Comparison of ENCODE assay signal across 27 mouse cellular contexts in genomic region chr10:77962725-77963124, GRCm38 (mm10). TPM values are rescaled to one million over a fixed set of nuclear protein-coding genes. Genes with fewer than 3 reads are reported as not detected.
DNase-seq lines count a peak whose midpoint lies in the region; ATAC-seq and TF ChIP-seq lines count a peak whose summit lies in the region.
"Had no signal": no experiment of that assay in that cellular context is flagged by ENCODE, and none has a peak within 500 bp of the region (broad histone marks: within the 10 kb centered on the region; RNA-seq: fewer than 3 reads in every experiment).

No protein-coding gene starts in this region.

- peak overlapping the region; percentile 18 for H3K4me3 ChIP-seq in bone marrow, adult 2 months (replicated peaks; ENCODE audit: control insufficient read depth, low read depth, low read length)
- H3K4me3 ChIP-seq: forebrain, embryonic 15.5 days; heart, adult 2 months; heart, embryonic 13.5 days; intestine, embryonic 15.5 days; limb, embryonic 12.5 days; liver, embryonic 12.5 days; midbrain, embryonic 10.5 days; neural tube, embryonic 15.5 days had no signal

- TF ChIP-seq POLR2A in bone marrow, adult 2 months (IDR thresholded peaks at IDR 0.05; ENCODE audit: borderline replicate concordance, control insufficient read depth, low read depth, low read length) = no peak

- H3K27ac ChIP-seq in bone marrow, adult 2 months (ENCODE audit: control insufficient read depth, insufficient read depth, low read depth, low read length, poor library complexity) = peak overlapping the region; percentile 83
- H3K27ac ChIP-seq: forebrain, embryonic 15.5 days; heart, adult 2 months; heart, embryonic 13.5 days; hindbrain, embryonic 14.5 days; intestine, embryonic 15.5 days; limb, embryonic 12.5 days; liver, embryonic 12.5 days; midbrain, embryonic 10.5 days; neural tube, embryonic 15.5 days had no signal

- 1% methylated on average over 2 of the region's 2 CpGs for WGBS in bone marrow, adult 2 months

- DNase-seq in CD4-positive helper T cell, adult 2 months (ENCODE audit: low read depth, low spot score) = peak; percentile 33
- no peak for DNase-seq in frontal cortex, postnatal 36 days (ENCODE audit: low spot score in 2 of 2)
- DNase-seq in adrenal gland, adult 2 months = no peak
- no peak for DNase-seq in Muller cell, postnatal 12 days (ENCODE audit: inconsistent ontology term)
- DNase-seq: adrenal gland, postnatal 10 days; cerebellum, adult 9-10 months; gastrocnemius, postnatal 25 days; heart, adult 2 months; heart, postnatal 14 days; kidney, adult 8-10 months; kidney, postnatal 25 days; lung, adult 2 months; lung, postnatal 14 days; spleen, adult 18-20 months; thymus, postnatal 14 days had no signal

- peak; percentile 74 for ATAC-seq in inflammation-experienced regulatory T-cells, adult 6 months
- ATAC-seq in neutrophil, adult 5-6 weeks (ENCODE audit: extremely low read depth, insufficient number of reproducible peaks, low FRiP score, poor library complexity, severe bottlenecking) = peak; percentile 83
- ATAC-seq: forebrain, embryonic 15.5 days; intestine, embryonic 15.5 days; liver, embryonic 12.5 days; Patski had no signal

- peaks cover 7% of the 10 kb centered on the region; the same call in 1 of the 2 replicates for H3K4me1 ChIP-seq in bone marrow, adult 2 months (ENCODE audit: control insufficient read depth, insufficient read depth, low read length)
- H3K4me1 ChIP-seq: forebrain, embryonic 15.5 days; heart, embryonic 13.5 days; intestine, embryonic 15.5 days; limb, embryonic 12.5 days; liver, embryonic 12.5 days; midbrain, embryonic 10.5 days; neural tube, embryonic 15.5 days had no signal

- TF ChIP-seq CTCF in bone marrow, adult 2 months (IDR thresholded peaks at IDR 0.05; ENCODE audit: control insufficient read depth, insufficient read depth, low read length) = no peak

RNA-seq across cellular contexts. Expression of gene Trpm2, which starts 7.6 kb away (rescaled TPM):
- 19.2 and 53.7 TPM in 2 replicates for polyA plus RNA-seq in bone marrow, adult 2 months (2011; ENCODE audit: insufficient read depth, insufficient read length, low replicate concordance, missing spikeins)
- under 1 TPM in 2 of 3 experiments, not detected in 1; 0.13 to 0.59 TPM for polyA plus RNA-seq in inflammation-experienced regulatory T-cells, adult 6 months (2017; shearing (Covaris generic))
- 216 and 259 TPM in 2 replicates for total RNA-seq in neutrophil, adult 5-6 weeks (2017)
- 1 to 10 TPM; 2.6 to 3.2 TPM for total RNA-seq in adrenal gland, adult 2 months (2021)
- 3.0 and 3.1 TPM in 2 replicates for polyA plus RNA-seq in adrenal gland, adult 2 months (2012; rRNA removed)

RNA-seq across cellular contexts. Expression of gene 1810043G02Rik, which starts 15.6 kb away (rescaled TPM):
- 4.4 and 5.8 TPM in 2 replicates for polyA plus RNA-seq in bone marrow, adult 2 months (2011; ENCODE audit: insufficient read depth, insufficient read length, low replicate concordance, missing spikeins)
- 1 to 10 TPM; 5.9 to 9.5 (median 7.7) TPM for polyA plus RNA-seq in inflammation-experienced regulatory T-cells, adult 6 months (2017; shearing (Covaris generic))
- 7.6 and 9.8 TPM in 2 replicates for total RNA-seq in neutrophil, adult 5-6 weeks (2017)
- 10 to 100 TPM; 19.7 to 23.7 TPM for total RNA-seq in adrenal gland, adult 2 months (2021)
- polyA plus RNA-seq in adrenal gland, adult 2 months (2012; rRNA removed) = 92.1 and 111 TPM in 2 replicates

RNA-seq across cellular contexts. Expression of gene Pfkl, which starts 47.2 kb away (rescaled TPM):
- 8.0 and 13.3 TPM in 2 replicates for polyA plus RNA-seq in bone marrow, adult 2 months (2011; ENCODE audit: insufficient read depth, insufficient read length, low replicate concordance, missing spikeins)
- 10 to 100 TPM; 58.9 to 60.6 (median 59.1) TPM for polyA plus RNA-seq in inflammation-experienced regulatory T-cells, adult 6 months (2017; shearing (Covaris generic))
- 37.7 and 41.0 TPM in 2 replicates for total RNA-seq in neutrophil, adult 5-6 weeks (2017)
- 100 to 1,000 TPM; 128 to 145 TPM for total RNA-seq in adrenal gland, adult 2 months (2021)
- 122 and 138 TPM in 2 replicates for polyA plus RNA-seq in adrenal gland, adult 2 months (2012; rRNA removed)
